Mouse (Mus musculus): ENCODE measurements at regions not wholly inside any gene's neighbourhood (a gene's known extent, or its start where the extent isn't known, plus 50 kb on each side); places are given as distances from the start of the nearest gene placed in this dataset.
A peak's percentile ranks its signal among the peaks of the same experiment; 100 is the strongest.

DNA sequence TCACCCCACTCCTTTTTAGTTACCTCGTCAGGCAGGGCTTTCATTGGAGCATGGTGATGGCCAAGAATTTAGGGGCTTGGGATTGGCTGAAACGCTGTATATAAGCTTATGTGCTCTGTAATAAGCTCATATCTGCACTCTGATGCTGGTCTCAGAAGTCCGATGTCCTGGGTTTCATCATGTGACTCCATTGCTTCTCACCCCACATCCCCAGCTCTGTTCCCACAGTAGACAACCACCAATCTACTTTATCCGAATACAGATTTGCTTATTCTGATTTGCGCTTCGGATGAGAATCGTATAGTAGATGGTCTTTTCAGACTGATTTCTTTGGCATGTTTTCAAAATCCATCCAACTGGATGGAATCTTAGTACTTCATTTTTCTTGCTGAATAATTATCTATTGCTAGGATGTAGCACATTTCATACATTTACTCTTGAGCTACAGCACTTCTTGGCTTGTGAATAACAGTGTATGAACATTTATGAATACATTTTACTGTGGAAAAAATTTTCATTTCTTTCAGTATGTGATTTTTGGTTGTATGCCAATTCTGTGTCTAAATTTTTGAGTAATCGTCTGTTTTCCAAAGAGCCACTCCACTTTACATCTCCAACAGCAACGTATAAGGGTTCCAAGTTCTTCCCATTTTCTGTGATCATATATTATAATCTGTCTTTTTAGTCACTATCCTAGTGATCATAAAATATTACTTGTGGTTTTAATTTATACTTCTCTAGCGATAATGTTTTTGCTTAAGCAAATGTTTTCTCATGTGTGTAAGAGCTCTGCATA lies 185.7 kb downstream of the Hace1 start:
- DNase-seq, result no peak

DNA sequence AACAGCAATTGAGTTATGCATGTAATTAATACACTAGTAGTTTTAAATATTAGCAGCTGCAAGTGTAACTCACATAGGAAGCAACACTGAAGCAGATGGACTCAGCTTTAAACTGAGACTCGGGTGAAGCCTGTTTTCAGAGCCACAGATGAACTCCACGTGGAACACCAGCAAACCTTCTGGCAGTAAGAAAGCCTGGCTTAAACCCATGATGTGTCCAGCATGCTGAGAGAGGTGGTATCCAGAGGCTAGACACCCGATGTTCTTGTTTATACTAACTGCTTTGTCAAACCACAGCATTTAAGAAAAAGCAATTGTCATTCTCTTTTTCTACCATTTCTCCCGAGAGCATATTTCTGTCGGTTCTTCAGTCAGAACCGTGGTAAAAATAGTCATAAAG lies 202.1 kb downstream of the Hace1 start:
- no peak for DNase-seq

DNA sequence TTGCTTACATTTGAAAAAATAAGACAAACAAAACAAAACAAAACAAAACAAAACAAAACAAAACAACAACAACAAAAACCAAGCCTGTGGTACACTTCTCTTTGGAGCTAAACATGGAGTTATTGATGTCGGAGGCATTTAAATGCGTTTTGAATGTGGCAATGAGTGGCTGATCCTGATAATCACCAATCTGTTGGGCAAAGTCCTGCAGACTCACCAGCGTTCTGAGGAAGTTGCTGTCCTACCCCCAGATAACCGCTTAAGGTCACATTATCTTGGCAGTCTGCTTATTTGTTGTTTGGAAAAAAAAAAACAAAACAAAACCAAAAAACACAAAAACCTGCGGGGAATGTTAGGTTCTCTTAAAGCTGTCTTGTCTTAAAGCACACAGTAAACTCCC lies 205.4 kb downstream of the Hace1 start:
- DNase-seq, result no peak

DNA sequence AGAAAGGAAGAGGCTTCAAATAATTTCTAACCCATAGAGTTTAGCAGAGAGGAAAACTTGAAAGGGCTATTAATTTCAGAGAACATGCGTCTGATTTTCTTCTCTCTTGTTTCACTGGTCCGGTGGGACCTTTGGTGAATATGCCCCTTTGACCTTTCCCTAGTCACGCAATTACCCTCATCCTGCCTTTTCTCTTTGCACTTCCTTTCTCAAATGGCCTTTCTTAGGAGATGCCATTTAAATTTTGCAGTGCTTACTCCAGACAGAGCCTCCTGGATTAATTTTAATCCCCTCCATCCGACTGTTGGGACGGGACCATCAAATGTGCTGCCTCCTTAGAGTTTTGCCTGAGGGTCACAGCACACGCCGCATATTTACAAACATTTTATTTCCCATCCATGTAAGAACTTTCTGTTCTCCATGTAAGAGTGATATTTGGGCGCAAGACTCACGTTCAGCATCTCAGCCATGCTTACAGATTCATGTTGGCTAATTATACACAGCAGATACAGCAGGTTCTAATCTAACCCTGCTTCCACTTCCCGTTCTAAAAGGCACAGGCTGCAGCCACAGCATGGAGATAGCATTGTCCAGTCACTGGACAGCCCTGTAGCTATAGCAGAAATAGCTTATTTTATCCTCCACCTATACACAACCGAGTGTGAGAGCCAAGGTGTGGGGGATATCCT lies 206.0 kb downstream of the Hace1 start:
- DNase-seq, result no peak

DNA sequence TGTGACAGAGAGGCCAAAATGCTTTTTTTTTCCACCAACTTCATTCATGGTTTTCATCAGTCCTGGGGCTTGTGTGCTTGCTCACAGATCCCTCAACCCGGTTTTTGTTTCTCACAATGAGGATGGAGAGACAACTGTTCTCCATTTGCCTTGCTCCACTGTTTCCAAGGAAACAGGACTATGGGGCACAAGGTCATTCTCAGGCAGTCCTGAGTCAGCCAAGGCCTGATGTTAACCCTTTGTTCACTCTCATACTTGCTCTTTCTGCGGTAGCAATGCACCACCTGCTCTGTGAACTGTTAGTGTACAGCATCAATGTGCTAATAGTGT lies 206.5 kb downstream of the Hace1 start:
- no peak for DNase-seq

DNA sequence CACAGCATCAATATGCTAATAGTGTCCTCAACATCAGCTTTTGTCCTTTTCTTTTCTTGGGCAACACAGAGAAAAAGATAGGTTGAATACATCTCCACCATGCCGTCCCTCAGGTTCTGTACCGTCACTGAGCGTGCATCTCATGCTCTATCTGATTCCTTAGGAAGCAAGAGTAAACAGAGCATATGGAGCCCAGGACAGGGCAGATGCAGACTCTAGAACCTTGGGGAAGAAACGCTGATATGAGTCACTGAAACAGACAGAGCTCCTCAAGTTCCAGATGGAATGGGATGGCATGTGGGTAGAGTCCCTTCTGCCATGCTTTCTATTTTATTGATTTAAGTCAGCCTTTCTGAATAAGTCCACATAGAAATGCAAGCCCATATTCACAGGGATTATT lies 206.9 kb downstream of the Hace1 start:
- DNase-seq, result no peak

DNA sequence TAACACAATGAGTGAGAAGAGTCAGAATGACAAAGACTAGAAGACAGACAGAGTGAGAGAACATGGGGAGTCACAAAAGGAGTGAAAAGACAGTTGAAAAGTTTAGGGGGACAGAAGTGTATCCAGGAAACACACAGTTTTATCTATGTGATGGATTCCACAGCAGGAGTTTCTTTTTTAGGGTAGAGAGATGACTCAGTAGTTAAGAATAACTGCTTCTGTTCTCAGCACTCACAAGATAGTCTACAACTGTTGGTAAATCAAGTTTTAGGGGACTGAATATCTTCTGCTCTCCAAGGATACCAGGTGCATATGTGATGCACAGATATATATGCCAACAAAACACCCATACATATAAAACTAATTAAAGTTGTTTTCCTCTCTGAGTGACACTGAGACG lies 210.7 kb downstream of the Hace1 start:
- DNase-seq, result no peak

DNA sequence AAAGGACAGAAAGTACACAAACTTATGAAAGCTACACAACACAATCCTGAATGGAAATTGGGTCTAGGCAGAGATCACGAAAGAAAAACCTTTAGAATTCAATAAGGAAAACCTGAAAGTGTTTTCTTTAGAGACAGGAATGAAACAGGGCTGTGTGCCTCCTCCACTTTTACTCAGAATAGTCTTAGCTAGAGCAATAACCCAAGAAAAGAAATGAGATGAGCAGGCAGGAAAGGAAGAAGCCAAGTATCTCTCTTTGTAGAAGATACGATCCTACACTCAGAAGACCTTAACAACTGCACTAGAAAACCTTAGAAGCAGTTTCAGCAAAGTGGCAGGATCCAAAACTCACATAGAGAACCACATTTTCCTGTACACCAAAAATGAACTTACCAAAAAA lies 218.0 kb downstream of the Hace1 start:
- no peak for DNase-seq

DNA sequence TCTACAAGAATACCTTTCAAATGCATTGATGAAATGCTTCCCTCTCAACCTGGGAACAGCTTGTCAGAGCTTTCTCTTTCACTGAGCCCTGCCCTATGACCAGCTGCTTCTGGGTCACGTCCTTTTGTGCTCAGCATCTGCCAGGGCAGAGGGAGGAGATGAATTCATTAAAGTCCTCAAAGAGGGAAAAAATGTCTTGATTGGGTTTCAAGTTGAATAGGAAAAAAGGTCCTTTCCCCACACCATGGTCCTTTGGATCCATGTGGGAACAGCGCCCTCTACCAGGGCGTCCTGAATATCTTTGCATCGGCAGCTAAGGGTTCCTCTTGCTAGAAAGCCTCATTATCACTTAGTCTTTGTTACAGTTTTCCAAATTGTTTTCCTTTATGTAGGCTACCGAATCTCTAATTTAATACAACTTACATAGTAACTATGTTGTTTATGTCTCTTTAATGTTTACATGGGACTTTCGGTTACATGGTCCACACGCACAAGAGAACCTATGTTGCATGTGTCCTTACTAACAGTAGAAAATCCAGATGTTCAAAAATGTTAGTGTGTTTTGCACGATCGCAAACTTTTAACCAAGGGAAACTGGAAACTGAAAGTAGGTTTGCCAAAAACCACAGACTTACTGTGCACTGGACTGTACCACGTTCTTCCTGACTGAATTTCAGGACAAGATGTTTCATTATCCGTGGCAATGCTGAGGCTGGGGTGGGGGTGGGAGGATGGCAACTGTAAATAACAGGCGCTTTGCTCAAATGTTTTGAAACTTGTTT lies 222.6 kb downstream of the Hace1 start:
- peak; percentile 6 to 11 for DNase-seq

DNA sequence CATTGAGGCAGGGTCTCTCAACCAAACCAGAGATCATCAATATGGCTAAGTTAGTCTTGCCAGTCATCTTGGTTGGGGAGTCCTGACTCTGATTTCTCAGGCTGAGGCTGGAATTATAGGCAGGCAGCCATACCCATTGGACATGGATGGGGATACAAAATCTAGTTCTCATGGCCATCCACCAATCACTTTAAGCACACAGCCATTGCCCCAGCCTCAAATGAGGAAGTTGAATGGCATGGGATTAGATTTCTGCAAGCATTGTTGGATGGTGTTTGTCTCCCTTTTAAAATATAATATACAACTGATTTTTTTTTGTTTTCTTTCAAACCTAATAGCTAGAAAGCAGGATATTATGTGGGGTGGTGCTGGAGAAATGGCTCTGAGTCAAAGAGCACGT lies 223.8 kb downstream of the Hace1 start:
- no peak for DNase-seq

DNA sequence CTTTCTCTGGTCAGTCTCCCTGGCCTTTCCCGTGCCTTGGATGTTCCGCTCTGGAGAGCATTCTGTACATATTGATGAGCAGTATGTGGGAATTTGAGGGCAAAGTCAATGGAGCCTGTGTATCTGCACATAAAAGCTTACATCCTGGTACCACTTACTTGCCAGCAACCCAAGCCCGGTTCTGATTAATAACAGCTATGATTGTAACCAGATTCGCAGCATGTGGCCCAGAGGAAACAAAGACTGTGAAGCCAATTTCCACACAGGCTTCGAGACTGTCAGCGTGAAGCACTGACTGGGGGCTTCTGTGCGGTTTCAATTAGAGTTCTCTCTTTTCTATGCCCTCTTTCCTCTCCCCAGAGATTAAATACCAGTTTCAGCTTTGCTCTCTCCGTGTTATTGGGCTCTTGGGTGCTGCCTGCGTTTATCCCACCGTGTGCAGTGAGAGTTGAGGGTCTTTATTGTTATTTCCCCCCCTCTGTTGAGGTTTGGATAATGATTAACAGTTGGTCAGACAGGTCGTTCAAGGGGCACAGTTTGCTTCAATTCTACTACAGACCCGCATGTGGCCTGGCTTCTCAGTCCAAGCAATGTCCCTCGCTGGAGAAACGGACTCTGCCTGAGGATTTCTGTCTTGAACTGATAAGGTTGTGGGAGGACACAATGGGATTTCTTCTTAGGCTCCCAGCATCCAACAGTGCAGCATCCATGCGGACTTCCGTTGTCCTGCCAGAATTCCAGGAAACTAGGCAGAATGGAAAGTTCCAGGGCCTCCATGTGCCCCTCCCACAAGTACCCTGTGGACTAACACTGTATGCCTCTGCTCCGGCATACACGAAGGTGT lies 229.6 kb downstream of the Hace1 start:
- no peak for DNase-seq

DNA sequence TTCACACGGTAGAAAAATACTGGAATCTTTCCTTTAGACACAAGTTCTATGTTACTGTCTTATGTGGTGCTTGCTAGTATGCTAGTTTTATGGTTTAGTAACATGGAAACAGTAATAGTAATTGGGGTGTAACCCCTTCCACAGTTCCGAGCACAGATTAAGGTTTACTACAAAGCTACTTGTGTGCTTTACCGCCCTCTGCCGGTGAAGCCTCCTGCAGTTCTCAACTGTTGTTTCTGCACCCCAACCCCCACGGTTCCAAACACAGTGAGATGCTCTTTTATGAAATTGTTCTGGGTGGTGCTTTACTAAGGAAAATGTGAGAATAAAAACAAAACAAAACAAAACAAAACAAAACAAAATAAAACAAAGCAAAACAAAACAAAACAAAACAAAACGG lies 234.3 kb downstream of the Hace1 start:
- peak; percentile 24 to 37 for DNase-seq

DNA sequence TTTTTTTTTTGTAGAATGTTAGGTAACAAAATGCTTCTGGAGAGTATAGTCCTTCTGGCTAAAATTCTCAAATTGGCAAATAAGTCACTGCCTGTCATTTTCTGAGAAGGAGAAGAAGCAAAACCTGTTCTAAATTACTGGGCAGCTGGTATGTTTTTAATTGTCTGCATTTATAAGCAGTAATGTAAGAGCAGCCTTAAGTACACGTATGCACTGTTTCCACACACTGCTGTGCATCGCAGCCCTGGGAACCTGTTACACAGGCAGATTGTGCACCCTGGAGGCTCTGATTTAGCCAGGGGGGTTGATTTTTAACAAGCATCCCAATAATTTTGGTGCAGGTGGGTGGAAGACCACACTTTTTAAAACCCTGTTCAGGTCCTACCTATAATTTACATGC lies 236.2 kb downstream of the Hace1 start:
- DNase-seq, result no peak

DNA sequence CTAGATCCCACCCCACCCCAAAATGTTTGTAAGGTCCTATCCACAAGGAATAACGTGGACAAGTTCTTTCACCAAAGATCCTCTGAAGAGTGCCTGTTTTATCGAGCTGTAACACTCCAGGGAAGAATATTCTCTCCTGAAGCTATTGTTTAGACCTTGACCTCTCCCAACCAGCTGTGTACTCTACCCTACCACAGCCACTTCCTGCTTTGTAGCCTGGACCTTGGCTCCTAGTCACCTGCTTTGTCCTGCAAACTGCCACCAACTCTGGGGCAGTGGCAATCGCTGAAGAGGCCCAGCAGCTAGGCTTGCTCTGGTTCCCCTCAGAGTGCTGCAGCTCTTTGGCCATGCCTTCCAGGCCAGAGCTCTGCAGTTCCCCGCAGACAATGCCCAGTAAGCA lies 239.1 kb downstream of the Hace1 start:
- no peak for DNase-seq

DNA sequence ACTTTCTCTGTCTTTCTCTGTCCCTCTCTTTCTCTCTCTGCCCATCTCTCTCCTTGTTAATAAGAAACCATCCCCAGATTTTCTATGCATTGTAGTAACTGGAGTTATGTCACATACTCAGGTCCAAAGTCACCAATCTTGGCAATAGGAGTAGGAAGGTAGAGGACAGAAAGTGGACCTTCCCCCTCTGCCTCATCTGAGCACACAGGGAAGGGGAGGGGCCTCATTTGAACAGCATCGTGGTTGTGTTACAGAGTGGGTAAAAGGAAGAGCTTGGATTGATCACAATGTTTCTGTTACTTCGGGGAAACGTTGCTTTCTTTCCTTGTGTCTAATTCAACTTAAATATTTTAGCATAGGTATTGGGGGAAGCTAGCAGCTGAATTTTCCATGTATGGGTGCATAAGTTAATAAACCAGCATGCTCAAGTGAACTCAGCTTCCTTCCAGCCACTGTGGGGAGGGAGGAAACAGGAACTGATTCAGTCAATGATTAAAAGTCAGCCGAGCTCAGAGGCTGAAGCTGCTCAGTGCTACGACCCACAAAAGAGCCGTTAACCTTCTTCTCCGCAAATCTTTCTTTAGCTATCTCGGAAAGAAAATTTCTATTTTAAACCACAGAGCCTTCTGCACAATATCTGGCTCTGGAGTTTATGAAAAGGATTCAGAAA lies 243.5 kb downstream of the Hace1 start:
- DNase-seq, result no peak

DNA sequence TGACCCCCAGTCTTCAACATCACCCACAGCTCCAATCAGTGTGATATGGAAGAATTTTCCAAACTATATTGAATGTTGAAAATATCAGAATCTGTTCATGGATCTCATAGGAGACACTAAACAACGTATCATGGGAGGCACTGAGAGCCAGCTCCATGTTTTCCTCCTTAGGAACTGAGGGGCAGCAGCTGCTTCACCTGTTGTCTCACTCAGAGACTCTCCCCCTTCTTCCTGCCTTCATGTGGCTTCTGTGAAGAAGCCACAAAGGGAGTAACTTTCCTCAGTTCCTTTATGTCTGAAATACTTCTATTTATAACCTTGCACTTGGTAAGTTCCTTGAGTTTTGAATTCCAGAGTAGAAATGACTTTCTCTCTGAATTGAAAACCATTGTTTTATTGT lies 244.6 kb downstream of the Hace1 start:
- DNase-seq, result no peak

DNA sequence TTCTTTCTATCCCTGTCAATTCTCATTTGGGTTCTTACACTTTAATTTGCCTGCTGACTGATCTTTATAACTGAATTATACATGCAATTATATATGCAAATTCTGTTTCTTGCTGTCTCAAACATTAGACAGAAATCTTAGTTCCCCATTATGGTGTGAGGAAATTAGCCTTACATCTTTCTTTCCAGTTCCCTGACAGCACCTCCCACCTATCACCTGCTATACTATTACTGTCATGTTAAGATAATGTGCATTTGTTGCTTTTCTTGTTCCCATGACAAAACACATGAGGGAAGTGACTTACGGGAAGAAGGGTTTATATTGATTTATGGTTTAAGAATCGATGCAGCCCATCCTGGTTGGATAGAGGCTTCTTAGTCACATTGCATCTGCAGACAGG lies 246.0 kb downstream of the Hace1 start:
- no peak for DNase-seq

DNA sequence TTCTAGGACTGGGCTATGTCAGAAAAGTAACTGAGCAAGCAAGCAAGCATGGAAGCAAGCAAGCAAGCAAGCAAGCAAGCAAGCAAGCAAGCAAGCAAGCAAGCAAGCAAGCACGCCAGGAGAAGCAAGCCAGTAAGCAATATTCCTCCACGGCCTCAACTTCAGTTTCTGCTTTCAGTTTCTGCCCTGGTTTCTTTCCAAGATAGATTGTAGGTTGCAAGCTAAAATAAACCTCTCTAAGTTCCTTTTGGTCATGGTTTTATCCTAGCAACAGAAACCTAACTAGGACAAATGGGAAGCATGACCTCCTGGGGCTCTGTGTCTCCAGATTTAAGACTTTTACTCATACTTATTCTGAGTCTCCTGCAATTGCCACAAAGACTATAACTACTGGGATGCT lies 271.0 kb downstream of the Hace1 start:
- DNase-seq, result no peak

DNA sequence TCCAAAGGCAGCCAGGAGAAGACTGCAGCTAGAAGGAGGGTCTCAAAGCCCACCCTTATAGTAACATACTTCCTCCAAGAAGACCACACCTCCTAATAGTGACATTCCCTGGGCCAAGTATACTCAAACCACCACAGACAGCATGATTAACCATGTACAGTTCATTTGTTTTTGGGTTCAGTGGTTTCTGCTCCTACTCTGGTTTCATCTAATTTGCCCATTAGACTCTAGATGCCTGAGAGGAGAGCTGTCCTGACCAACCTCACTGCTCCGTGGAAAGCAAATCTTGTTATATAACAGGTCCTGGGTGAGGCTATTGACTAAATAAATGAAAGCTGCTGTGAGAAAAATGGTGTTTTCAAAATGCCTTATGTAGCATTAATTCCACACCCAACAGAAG lies 272.2 kb downstream of the Hace1 start:
- no peak for DNase-seq

DNA sequence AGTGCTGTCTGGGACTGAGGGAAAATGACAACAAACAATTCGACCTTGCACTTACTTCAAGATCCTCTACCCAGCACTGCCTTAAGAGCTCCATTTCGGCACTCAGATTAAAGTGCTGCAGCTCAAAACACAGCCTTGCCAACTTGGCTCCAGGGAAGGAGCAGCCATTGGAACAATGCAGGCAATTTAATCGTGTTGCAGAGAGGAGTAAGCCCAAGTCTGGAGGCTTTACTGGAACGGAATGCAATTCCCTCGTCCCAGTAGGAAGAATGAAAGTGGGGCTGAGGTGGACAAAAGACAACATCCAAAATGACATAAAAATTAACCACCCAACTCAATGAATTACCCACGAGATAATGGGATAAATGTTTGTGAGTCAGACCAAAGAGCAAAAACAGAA lies 273.0 kb downstream of the Hace1 start:
- DNase-seq, result no peak

DNA sequence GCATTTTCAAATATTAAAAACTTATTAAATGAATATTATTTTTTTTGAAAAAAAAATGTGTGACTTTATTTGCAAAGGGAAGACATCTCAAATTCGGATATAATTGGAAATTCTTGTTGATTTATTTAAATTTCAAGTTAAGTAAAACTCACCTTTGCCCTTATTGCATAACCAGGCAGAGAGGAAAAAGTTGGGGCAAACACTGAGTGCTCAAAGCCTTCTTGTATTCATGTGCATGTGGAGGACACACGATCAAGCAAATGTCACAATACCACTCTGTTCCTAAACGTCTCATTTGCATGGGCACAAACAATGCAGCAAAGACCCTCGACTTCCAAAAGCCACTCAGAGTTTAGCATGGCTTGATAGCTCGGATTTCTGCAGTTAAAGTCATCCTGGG lies 275.1 kb downstream of the Hace1 start:
- no peak for DNase-seq

DNA sequence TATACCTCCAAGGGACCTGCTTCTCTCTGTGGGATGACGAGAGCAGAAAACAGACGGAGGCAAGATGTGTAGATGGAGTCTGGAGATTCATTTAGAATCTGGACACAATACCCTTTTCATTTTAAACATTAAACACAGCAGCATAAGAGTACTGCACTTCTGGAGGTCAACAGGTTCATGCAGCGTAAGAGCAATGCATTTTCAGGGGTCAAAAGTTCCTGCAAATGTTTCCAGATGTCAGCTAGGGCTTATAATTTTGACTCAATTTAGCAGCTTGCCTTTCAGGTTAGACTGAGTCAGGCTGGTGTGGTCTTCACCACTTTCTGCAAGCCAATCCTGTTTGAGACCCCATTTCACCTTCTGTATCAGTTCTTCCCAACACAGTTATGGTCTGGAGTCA lies 277.9 kb downstream of the Hace1 start:
- DNase-seq, result no peak

DNA sequence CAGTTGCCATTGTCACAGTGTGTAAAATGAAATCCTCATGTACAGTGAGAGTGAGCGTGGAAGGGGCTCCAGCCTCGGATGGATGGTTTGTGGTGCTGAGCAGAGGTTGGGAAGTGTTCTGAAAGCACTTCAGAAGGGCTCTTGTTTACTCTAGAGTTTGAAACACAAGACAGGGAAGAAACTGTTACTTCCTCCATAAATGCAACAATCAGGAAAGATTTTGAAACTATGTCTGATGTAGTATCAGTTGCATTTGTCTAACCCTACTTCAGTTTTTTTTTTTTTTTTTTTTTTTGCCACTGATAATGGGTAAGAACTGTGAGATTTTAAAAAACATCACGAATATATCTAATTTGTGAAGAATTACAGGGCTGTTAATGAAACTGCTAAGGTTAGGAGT lies 281.5 kb downstream of the Hace1 start:
- no peak for DNase-seq
